Mouse (Mus musculus): ENCODE measurements around the gene Il6st. TPM values are rescaled to one million over a fixed set of nuclear protein-coding genes. Genes with fewer than 3 reads are reported as not detected.

Il6st gene
- polyA plus RNA-seq, 1 experiment from 2014 or later, result 32.0 TPM

DNA sequence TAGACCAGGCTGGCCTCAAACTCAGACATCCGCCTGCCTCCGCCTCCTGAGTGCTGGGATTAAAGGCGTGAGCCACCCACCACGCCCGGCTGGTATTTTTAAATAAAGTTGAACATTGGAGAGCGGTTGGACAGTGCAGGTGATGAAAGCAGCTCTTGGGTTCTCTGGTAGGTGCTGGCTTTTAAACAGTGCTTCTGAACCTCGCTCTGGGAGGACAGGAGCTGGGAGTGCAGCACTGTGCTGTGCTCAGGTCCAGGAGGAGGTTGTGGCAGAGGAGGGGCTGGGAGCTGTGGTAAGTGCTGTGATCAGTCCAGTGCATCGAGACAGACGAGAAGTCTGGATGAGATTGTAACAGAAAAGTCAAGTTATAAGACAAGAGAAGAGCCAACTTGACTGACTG, 3.5 kb downstream of the Il6st start:
- Histone ChIP-seq H3K4me2 (ENCODE audit: low read depth, low read length, severe bottlenecking) (no peak overlapping the region), H3K27me3 (ENCODE audit: control insufficient read depth, insufficient read depth, low read length) (no peaks in the 10 kb centered on the region)

DNA sequence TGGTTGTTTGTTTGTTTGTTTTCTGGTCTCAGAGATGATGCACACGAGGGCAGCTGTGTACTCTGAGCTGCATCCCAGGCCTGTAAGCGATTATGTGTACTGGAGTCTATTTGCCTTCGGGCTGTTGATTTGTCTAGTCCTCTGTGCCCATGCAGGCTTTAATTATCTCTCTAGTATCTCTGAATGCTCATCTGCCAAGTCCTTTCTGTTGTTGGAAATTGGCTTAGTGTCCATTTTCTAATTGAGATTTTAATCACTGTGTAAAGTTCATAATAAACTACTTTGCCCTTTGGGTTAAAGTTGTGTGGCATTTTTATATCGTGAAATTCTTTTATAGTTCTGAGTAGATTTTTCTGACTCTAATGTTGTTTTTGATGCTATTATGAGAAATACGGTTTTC, 5.6 kb downstream of the Il6st start:
- Histone ChIP-seq H3K36me3 (ENCODE audit: control insufficient read depth, insufficient read depth, low read length) (no peaks in the 10 kb centered on the region), H3K4me2 (ENCODE audit: low read depth, low read length, severe bottlenecking) (no peak overlapping the region), H3K4me1 (replicated peaks; ENCODE audit: control insufficient read depth, insufficient read depth, low read length) (no peaks in the 10 kb centered on the region), H3K9me3 (ENCODE audit: control insufficient read depth, low read length) (no peaks in the 10 kb centered on the region), H3K27ac (ENCODE audit: low read depth, low read length) (no peak overlapping the region), H3K27me3 (ENCODE audit: control insufficient read depth, insufficient read depth, low read length) (no peaks in the 10 kb centered on the region), H3K4me3 (ENCODE audit: low read depth, low read length) (no peak overlapping the region), H3K9ac (ENCODE audit: low read length) (no peak overlapping the region)
- 83% methylated on average over 5 of the region's 5 CpGs for WGBS
- DNase-seq (ENCODE audit: low spot score), result no peak
- ATAC-seq (replicated peaks; ENCODE audit: low FRiP score), result no peak

More for the DNA sequence above, 3.5 kb downstream of the Il6st start:
- Histone ChIP-seq H3K36me3 (ENCODE audit: control insufficient read depth, insufficient read depth, low read length) (no peaks in the 10 kb centered on the region), H3K27ac (ENCODE audit: low read depth, low read length) (no peak overlapping the region), H3K9me3 (ENCODE audit: control insufficient read depth, low read length) (no peaks in the 10 kb centered on the region), H3K4me1 (replicated peaks; ENCODE audit: control insufficient read depth, insufficient read depth, low read length) (no peaks in the 10 kb centered on the region), H3K4me3 (ENCODE audit: low read depth, low read length) (no peak overlapping the region), H3K9ac (ENCODE audit: low read length) (no peak overlapping the region)
- DNase-seq (ENCODE audit: low spot score) (no peak), ATAC-seq (replicated peaks; ENCODE audit: low FRiP score) (no peak)
- WGBS, result 90% methylated on average over 9 of the region's 9 CpGs

DNA sequence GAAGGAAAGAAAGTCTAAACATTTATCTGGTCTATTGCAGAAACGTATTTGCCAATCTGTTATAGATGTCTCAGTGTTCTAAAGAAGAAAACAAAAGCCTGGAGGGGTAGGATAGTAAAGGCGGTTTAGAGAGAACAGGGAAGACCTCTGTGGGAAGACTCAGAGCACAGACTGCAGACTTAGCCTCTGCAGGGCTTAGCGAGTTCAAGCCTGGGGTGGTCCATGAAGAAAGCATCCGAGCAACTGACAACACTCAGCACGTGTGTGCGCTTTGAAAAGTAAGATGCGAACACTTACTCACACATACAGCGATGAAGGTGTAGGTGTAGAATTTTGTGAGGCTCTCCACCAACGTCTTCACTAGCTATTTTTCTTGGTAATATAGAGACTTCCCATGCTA, 7.3 kb downstream of the Il6st start:
- 93% methylated on average over 9 of the region's 9 CpGs for WGBS
- no peak overlapping the region for H3K4me3 ChIP-seq (ENCODE audit: low read depth, low read length)
- H3K27ac ChIP-seq (ENCODE audit: low read depth, low read length), result no peak overlapping the region
- ATAC-seq (replicated peaks; ENCODE audit: low FRiP score) (no peak), DNase-seq (ENCODE audit: low spot score) (no peak)
- H3K4me2 ChIP-seq (ENCODE audit: low read depth, low read length, severe bottlenecking), result no peak overlapping the region
- H3K36me3 ChIP-seq (ENCODE audit: control insufficient read depth, insufficient read depth, low read length), result no peaks in the 10 kb centered on the region
- H3K9ac ChIP-seq (ENCODE audit: low read length), result no peak overlapping the region
- H3K4me1 ChIP-seq (replicated peaks; ENCODE audit: control insufficient read depth, insufficient read depth, low read length), result no peaks in the 10 kb centered on the region
- no peaks in the 10 kb centered on the region for H3K27me3 ChIP-seq (ENCODE audit: control insufficient read depth, insufficient read depth, low read length)
- H3K9me3 ChIP-seq (ENCODE audit: control insufficient read depth, low read length), result no peaks in the 10 kb centered on the region

DNA sequence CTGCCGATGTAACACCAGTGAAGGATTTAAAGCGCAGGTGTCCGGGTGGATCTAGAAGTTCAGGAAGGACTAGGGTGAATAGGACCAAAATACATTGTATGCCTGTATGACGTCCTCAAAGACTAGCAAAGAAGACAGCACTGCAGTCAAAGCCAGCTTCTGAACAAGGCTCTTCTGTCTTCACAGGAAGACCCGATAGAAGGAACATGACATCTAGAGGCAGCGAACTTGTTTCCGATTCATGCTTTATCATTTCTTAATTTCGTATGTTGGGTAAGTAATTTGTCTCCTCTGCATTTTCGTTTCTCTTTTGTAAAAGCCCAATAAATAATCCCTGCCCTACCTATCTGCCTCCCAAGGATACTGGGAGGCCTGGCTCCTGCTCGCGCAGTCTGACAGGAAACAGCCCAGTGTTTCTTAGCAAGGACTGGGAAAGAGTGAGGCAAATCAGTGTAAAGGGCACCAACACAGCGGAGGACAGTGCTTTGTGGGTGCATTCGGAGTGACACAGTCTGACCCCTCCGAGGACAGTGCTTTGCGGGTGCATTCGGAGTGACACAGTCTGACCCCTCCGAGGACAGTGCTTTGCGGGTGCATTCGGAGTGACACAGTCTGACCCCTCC, 8.6 kb downstream of the Il6st start:
- no peak overlapping the region for H3K9ac ChIP-seq (ENCODE audit: low read length)
- no peak overlapping the region for H3K4me3 ChIP-seq (ENCODE audit: low read depth, low read length)
- H3K27me3 ChIP-seq (ENCODE audit: control insufficient read depth, insufficient read depth, low read length), result no peaks in the 10 kb centered on the region
- no peak overlapping the region for H3K4me2 ChIP-seq (ENCODE audit: low read depth, low read length, severe bottlenecking)
- no peaks in the 10 kb centered on the region for H3K4me1 ChIP-seq (replicated peaks; ENCODE audit: control insufficient read depth, insufficient read depth, low read length)
- DNase-seq (ENCODE audit: low spot score), result no peak
- 88% methylated on average over 17 of the region's 19 CpGs for WGBS
- H3K36me3 ChIP-seq (ENCODE audit: control insufficient read depth, insufficient read depth, low read length), result no peaks in the 10 kb centered on the region
- H3K9me3 ChIP-seq (ENCODE audit: control insufficient read depth, low read length), result no peaks in the 10 kb centered on the region
- ATAC-seq (replicated peaks; ENCODE audit: low FRiP score), result no peak
- no peak overlapping the region for H3K27ac ChIP-seq (ENCODE audit: low read depth, low read length)

DNA sequence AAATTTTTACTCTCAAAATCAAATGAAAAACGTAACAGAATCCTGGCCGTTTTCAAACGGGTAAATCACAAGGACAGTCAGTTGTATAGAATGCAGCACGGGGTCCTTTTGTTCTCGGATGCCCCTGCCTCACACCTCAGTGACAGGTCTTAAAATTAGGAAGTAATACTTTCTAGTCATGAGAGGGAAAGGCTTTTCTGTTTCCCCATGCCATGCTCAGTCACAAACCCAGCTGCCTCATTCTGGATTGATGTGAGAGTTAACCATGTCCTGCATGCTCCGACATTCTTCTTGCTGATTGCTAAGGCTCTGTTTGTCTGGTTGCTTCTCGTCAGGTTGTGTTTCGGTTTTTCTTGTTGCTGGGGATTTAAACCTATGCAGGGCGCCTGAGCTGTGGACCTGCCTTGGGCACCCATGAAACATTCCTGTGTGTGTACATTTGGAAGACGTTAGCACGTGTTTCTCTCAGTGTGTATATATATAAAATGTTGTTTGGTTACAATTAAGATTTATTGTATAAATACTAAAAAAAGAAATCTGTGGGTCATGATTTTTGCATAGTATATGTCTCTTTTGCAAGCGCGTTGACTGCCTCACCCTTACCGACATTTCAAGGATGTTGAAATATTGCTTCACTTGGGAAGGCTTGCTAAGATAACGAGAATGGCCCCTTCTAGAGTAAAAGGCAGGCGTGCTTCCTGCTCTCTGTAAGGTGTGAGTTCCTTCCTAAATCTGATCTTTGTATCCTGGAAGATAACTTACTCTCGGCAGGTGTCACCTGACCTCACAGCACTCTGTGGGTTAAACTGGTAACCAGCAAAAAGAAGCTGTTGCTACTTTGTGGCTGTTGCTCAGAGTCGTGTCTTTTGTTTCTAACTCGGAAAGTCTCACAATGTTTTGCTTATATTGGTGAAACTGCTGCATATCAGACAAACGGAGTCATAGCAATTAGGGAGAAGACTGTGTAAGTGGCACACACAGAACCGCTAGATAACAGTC, 10.2 kb downstream of the Il6st start:
- no peak overlapping the region for H3K27ac ChIP-seq (ENCODE audit: low read depth, low read length)
- H3K9me3 ChIP-seq (ENCODE audit: control insufficient read depth, low read length), result no peaks in the 10 kb centered on the region
- 88% methylated on average over 21 of the region's 21 CpGs for WGBS
- no peaks in the 10 kb centered on the region for H3K36me3 ChIP-seq (ENCODE audit: control insufficient read depth, insufficient read depth, low read length)
- H3K4me1 ChIP-seq (replicated peaks; ENCODE audit: control insufficient read depth, insufficient read depth, low read length), result no peaks in the 10 kb centered on the region
- no peak for DNase-seq (ENCODE audit: low spot score)
- H3K9ac ChIP-seq (ENCODE audit: low read length), result no peak overlapping the region
- H3K4me3 ChIP-seq (ENCODE audit: low read depth, low read length), result no peak overlapping the region
- no peaks in the 10 kb centered on the region for H3K27me3 ChIP-seq (ENCODE audit: control insufficient read depth, insufficient read depth, low read length)
- no peak overlapping the region for H3K4me2 ChIP-seq (ENCODE audit: low read depth, low read length, severe bottlenecking)
- ATAC-seq (replicated peaks; ENCODE audit: low FRiP score), result no peak

DNA sequence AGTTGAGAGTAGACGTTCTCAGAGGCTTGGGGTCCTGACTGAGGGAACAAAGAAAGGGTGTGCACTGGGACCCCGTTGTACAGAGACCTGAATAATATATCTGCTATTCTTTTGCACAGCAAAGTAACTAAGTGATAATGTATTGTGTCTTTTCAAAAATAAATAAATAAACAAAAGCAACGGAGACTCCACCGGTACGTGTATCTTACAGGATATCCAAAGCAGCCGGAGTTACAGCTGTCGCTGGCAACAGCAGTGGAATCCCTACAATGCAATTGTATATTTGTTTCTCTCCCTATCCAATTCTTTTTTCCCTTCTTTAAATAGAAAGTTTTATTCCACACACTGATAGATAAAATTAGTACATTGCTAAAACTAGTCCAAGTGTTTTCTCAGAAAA, 15.2 kb downstream of the Il6st start:
- H3K27me3 ChIP-seq (ENCODE audit: control insufficient read depth, insufficient read depth, low read length), result no peaks in the 10 kb centered on the region
- no peaks in the 10 kb centered on the region for H3K9me3 ChIP-seq (ENCODE audit: control insufficient read depth, low read length)
- ATAC-seq (replicated peaks; ENCODE audit: low FRiP score), result no peak
- DNase-seq (ENCODE audit: low spot score), result no peak
- no peak overlapping the region for H3K4me3 ChIP-seq (ENCODE audit: low read depth, low read length)
- H3K4me2 ChIP-seq (ENCODE audit: low read depth, low read length, severe bottlenecking), result no peak overlapping the region
- 90% methylated on average over 7 of the region's 7 CpGs for WGBS
- H3K36me3 ChIP-seq (ENCODE audit: control insufficient read depth, insufficient read depth, low read length), result no peaks in the 10 kb centered on the region
- H3K9ac ChIP-seq (ENCODE audit: low read length), result no peak overlapping the region
- H3K27ac ChIP-seq (ENCODE audit: low read depth, low read length), result no peak overlapping the region
- no peaks in the 10 kb centered on the region for H3K4me1 ChIP-seq (replicated peaks; ENCODE audit: control insufficient read depth, insufficient read depth, low read length)

DNA sequence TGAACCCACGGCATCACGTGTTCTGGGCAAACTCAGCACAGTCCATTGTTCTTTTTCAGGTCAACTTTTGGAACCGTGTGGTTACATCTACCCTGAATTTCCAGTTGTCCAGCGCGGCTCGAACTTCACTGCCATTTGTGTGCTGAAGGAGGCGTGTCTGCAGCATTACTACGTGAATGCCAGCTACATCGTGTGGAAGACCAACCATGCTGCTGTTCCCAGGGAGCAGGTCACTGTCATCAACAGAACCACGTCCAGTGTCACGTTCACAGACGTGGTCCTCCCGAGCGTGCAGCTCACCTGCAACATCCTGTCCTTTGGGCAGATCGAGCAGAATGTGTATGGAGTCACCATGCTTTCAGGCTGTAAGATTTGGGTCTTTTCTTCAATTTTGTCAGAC, 16.1 kb downstream of the Il6st start:
- 94% methylated on average over 15 of the region's 15 CpGs for WGBS
- Histone ChIP-seq H3K9ac (ENCODE audit: low read length) (no peak overlapping the region), H3K27ac (ENCODE audit: low read depth, low read length) (no peak overlapping the region), H3K4me1 (replicated peaks; ENCODE audit: control insufficient read depth, insufficient read depth, low read length) (no peaks in the 10 kb centered on the region), H3K9me3 (ENCODE audit: control insufficient read depth, low read length) (no peaks in the 10 kb centered on the region), H3K4me3 (ENCODE audit: low read depth, low read length) (no peak overlapping the region), H3K4me2 (ENCODE audit: low read depth, low read length, severe bottlenecking) (no peak overlapping the region), H3K27me3 (ENCODE audit: control insufficient read depth, insufficient read depth, low read length) (no peaks in the 10 kb centered on the region), H3K36me3 (ENCODE audit: control insufficient read depth, insufficient read depth, low read length) (no peaks in the 10 kb centered on the region)
- ATAC-seq (replicated peaks; ENCODE audit: low FRiP score), result no peak
- DNase-seq (ENCODE audit: low spot score), result no peak

DNA sequence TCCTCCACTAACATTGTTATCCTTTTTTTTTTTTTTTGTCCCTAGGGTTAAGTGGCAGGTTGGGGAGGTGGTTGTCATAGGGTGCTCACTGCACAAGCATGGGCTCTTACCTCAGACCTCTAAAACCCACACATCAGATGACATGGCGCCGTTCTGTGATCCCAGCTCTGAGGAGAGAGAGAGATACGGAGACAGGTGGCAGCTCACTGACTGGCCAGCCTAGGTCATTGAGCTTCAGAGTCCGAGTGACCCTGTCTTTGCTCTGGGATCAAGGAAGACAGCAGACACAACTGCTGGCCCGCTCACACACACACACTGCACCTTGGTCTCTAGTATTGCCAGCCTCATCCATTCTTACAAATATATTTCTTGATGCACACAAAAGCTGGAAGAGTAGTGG, 18.7 kb downstream of the Il6st start:
- no peak overlapping the region for H3K9ac ChIP-seq (ENCODE audit: low read length)
- 89% methylated on average over 5 of the region's 5 CpGs for WGBS
- H3K36me3 ChIP-seq (ENCODE audit: control insufficient read depth, insufficient read depth, low read length), result no peaks in the 10 kb centered on the region; the same call in 1 of the 2 replicates
- no peak overlapping the region for H3K4me2 ChIP-seq (ENCODE audit: low read depth, low read length, severe bottlenecking)
- no peaks in the 10 kb centered on the region for H3K27me3 ChIP-seq (ENCODE audit: control insufficient read depth, insufficient read depth, low read length)
- H3K27ac ChIP-seq (ENCODE audit: low read depth, low read length), result no peak overlapping the region
- DNase-seq (ENCODE audit: low spot score) (no peak), ATAC-seq (replicated peaks; ENCODE audit: low FRiP score) (no peak)
- H3K9me3 ChIP-seq (ENCODE audit: control insufficient read depth, low read length), result no peaks in the 10 kb centered on the region
- no peak overlapping the region for H3K4me3 ChIP-seq (ENCODE audit: low read depth, low read length)
- no peaks in the 10 kb centered on the region for H3K4me1 ChIP-seq (replicated peaks; ENCODE audit: control insufficient read depth, insufficient read depth, low read length)

Data from forebrain, embryonic 11.5 days (tissue).